Mouse (Mus musculus) small intestine, adult 2 months (tissue): Measurements from ENCODE around the gene Traf3. TPM values are rescaled to one million over a fixed set of nuclear protein-coding genes. Genes with fewer than 3 reads are reported as not detected.

Experiments
- H3K27ac ChIP-seq: fragments of 200-500 bp; 2 replicates; pipeline ENCODE4 v1.5.1; 2012; ENCODE audit warnings: low read depth, low read length, control low read depth, inconsistent platforms; ENCODE audit not compliant: insufficient read depth
- H3K27me3 ChIP-seq: fragments of 200-500 bp; 2 replicates; pipeline ENCODE4 v1.6.1; 2012; ENCODE audit warnings: mild to moderate bottlenecking, moderate library complexity, low read length, inconsistent platforms; ENCODE audit not compliant: control insufficient read depth, insufficient read depth
- H3K36me3 ChIP-seq: fragments of 200-500 bp; 2 replicates; pipeline ENCODE4 v1.6.1; 2012; ENCODE audit warnings: mild to moderate bottlenecking, low read length, control low read depth, inconsistent platforms; ENCODE audit not compliant: control insufficient read depth, insufficient read depth
- H3K4me1 ChIP-seq: fragments of 200-500 bp; 2 replicates; pipeline ENCODE4 v1.6.1; 2012; ENCODE audit warnings: low read length, inconsistent platforms, mixed read lengths; ENCODE audit not compliant: control insufficient read depth, insufficient read depth, insufficient read length
- H3K4me3 ChIP-seq: fragments of 200-500 bp; 2 replicates; pipeline ENCODE4 v1.5.1; 2012; ENCODE audit warnings: low read depth, mild to moderate bottlenecking, control low read depth, inconsistent platforms, low read length, moderate library complexity
- CTCF ChIP-seq: fragments of 200-500 bp; IDR thresholded peaks from 2 replicates; pipeline ENCODE4 v1.5.1; 2012; ENCODE audit warnings: low read depth, mild to moderate bottlenecking, control low read depth, inconsistent platforms, low read length, moderate library complexity, mixed read lengths; ENCODE audit not compliant: insufficient replicate concordance, insufficient read length; ENCODE audit errors: extremely low read depth
- POLR2A ChIP-seq: fragments of 200-500 bp; IDR thresholded peaks from 2 replicates; pipeline ENCODE4 v1.6.1; 2012; ENCODE audit warnings: low read depth, mild to moderate bottlenecking, control low read depth, inconsistent platforms, low read length, moderate library complexity
- WGBS: fragments of 180-500 bp; shearing (Covaris S2); methylation state at CpG from one replicate; pipeline ENCODE4 v1.1.7; 2018; 5-methylcytosine and 5-hydroxymethylcytosine counted together
- polyA plus RNA-seq: library from polyadenylated mRNA; depleted of rRNA; stranded (reverse); fragments of >200 nt; gene quantifications from 2 replicates; pipeline ENCODE4 v1.2.3, GENCODE M21; 2012

Traf3 gene
- polyA plus RNA-seq, 1 experiment = 13.5 TPM

GRCm38 (mm10) chr12:111165146-111165812 is 891 bp upstream of the Traf3 start:
- Histone ChIP-seq H3K36me3 (no peaks in the 10 kb centered on the region), H3K27me3 (no peaks in the 10 kb centered on the region), H3K4me1 (peaks cover 24% of the 10 kb centered on the region), H3K27ac (peak overlapping the region; percentile 87), H3K4me3 (peak overlapping the region; percentile 79)
- 59% methylated on average over 10 of the region's 10 CpGs for WGBS
- 0 out of 2 replicates have a peak, but pooled peaks have one; percentile 21 for TF ChIP-seq CTCF
- TF ChIP-seq POLR2A = no peak; the same call in 1 of the 2 replicates

GRCm38 (mm10) chr12:111166681-111167289 is 615 bp downstream of the Traf3 start:
- no peaks in the 10 kb centered on the region for H3K27me3 ChIP-seq
- TF ChIP-seq CTCF (no peak), POLR2A (no peak)
- WGBS = under 1% methylated on average over 48 of the region's 48 CpGs
- H3K36me3 ChIP-seq = peaks cover 2% of the 10 kb centered on the region; the same call in 1 of the 2 replicates
- H3K27ac ChIP-seq = peak overlapping the region; percentile 48
- peaks cover 22% of the 10 kb centered on the region for H3K4me1 ChIP-seq
- H3K4me3 ChIP-seq = peak overlapping the region; percentile 79

- Histone ChIP-seq H3K27me3 (no peaks in the 10 kb centered on the region), H3K36me3 (peaks cover 8% of the 10 kb centered on the region), H3K27ac (no peak overlapping the region), H3K4me1 (peaks cover 12% of the 10 kb centered on the region), H3K4me3 (no peak overlapping the region)
- TF ChIP-seq POLR2A = no peak
- TF ChIP-seq CTCF = no peak
- 91% methylated on average over 4 of the region's 4 CpGs for whole genome bisulfite sequencing
Observed at GRCm38 (mm10) chr12:111168891-111169290, 2.7 kb downstream of the Traf3 start.

- 82% methylated on average over 4 of the region's 4 CpGs for WGBS
- Histone ChIP-seq H3K27ac (no peak overlapping the region), H3K4me3 (no peak overlapping the region), H3K27me3 (no peaks in the 10 kb centered on the region), H3K4me1 (no peaks in the 10 kb centered on the region; the same call in 1 of the 2 replicates), H3K36me3 (peaks cover 11% of the 10 kb centered on the region)
- TF ChIP-seq CTCF = no peak
- TF ChIP-seq POLR2A = no peak
Observed at GRCm38 (mm10) chr12:111178772-111179171, 12.6 kb downstream of the Traf3 start.

GRCm38 (mm10) chr12:111181848-111182247 is 15.7 kb downstream of the Traf3 start:
- H3K4me3 ChIP-seq = no peak overlapping the region
- H3K27ac ChIP-seq = no peak overlapping the region
- peaks cover 7% of the 10 kb centered on the region for H3K36me3 ChIP-seq
- WGBS = 75% methylated on average over 5 of the region's 5 CpGs
- no peaks in the 10 kb centered on the region for H3K27me3 ChIP-seq
- TF ChIP-seq CTCF = no peak
- H3K4me1 ChIP-seq = no peaks in the 10 kb centered on the region; the same call in 1 of the 2 replicates

- no peak overlapping the region for H3K4me3 ChIP-seq
- H3K36me3 ChIP-seq = peaks cover 7% of the 10 kb centered on the region
- no peak overlapping the region for H3K27ac ChIP-seq
- TF ChIP-seq POLR2A (no peak), CTCF (no peak)
- WGBS = 93% methylated on average over 6 of the region's 6 CpGs
- H3K4me1 ChIP-seq = no peaks in the 10 kb centered on the region; the same call in 1 of the 2 replicates
- no peaks in the 10 kb centered on the region for H3K27me3 ChIP-seq
Observed at GRCm38 (mm10) chr12:111182378-111182777, 16.2 kb downstream of the Traf3 start.

GRCm38 (mm10) chr12:111184476-111184875 is 18.3 kb downstream of the Traf3 start, which contains the start of gene 4930595D18Rik:
TSS of gene 4930595D18Rik (minus strand) at chr12:111184491.
- Histone ChIP-seq H3K4me3 (no peak within 1 kb of the TSS), H3K36me3 (peaks cover 3% of the 10 kb centered on the region; the same call in 1 of the 2 replicates), H3K27ac (no peak within 1 kb of the TSS), H3K4me1 (no peaks in the 10 kb centered on the region; the same call in 1 of the 2 replicates), H3K27me3 (no peaks in the 10 kb centered on the region)
- TF ChIP-seq CTCF (no peak), POLR2A (no peak)
- 69% methylated on average over 5 of the region's 5 CpGs for WGBS
